Mouse (Mus musculus): Measurements from ENCODE around the gene Atp2a1. TPM values are rescaled to one million over a fixed set of nuclear protein-coding genes. Genes with fewer than 3 reads are reported as not detected.

Atp2a1 gene
- polyA plus RNA-seq (2014; fragmentation: Illumina TruSeq; extraction: RNeasy Lipid Tissue Mini Kit (QIAGEN cat#74804); ENCODE audit: low read depth, low replicate concordance), result 3.3 TPM

GRCm38 (mm10) chr7:126463004-126463403 lies at the start of gene Atp2a1:
Gene Atp2a1, minus strand, starts transcription at chr7:126463108.

GRCm38 (mm10) chr7:126503273-126503878 lies 40.5 kb upstream of the Atp2a1 start, which contains the start of gene Atxn2l:
Gene Atxn2l, minus strand, starts transcription at chr7:126503437.

GRCm38 (mm10) chr7:126487052-126487483 lies 24.2 kb upstream of the Atp2a1 start, which contains the start of gene Tufm:
Gene Tufm, plus strand, starts transcription at chr7:126487361.

GRCm38 (mm10) chr7:126474993-126475581 lies 12.2 kb upstream of the Atp2a1 start, which contains the start of gene Sh2b1:
Gene Sh2b1, minus strand, starts transcription at chr7:126475424.

GRCm38 (mm10) chr7:126428631-126429502 lies 34.0 kb downstream of the Atp2a1 start, which contains the start of gene Rabep2:
Gene Rabep2, plus strand, starts transcription at chr7:126428759.

GRCm38 (mm10) chr7:126414725-126415124 lies 48.2 kb downstream of the Atp2a1 start, which contains the start of gene Cd19:
Gene Cd19, minus strand, starts transcription at chr7:126414889.

GRCm38 (mm10) chr7:126396298-126397119 lies 66.4 kb downstream of the Atp2a1 start, which contains the start of gene Nfatc2ip:
Gene Nfatc2ip, minus strand, starts transcription at chr7:126396737.

Other genes starting within 250 kb of the Atp2a1 start
- 47.9 TPM for gene Sbk1, start 190.5 kb downstream of the Atp2a1 start, polyA plus RNA-seq (2014; fragmentation: Illumina TruSeq; extraction: RNeasy Lipid Tissue Mini Kit (QIAGEN cat#74804); ENCODE audit: low read depth, low replicate concordance)
- 0.47 TPM for gene Lat, start 93.5 kb downstream of the Atp2a1 start, polyA plus RNA-seq (2014; fragmentation: Illumina TruSeq; extraction: RNeasy Lipid Tissue Mini Kit (QIAGEN cat#74804); ENCODE audit: low read depth, low replicate concordance)
- gene Spns1, start 85.7 kb downstream of the Atp2a1 start, polyA plus RNA-seq (2014; fragmentation: Illumina TruSeq; extraction: RNeasy Lipid Tissue Mini Kit (QIAGEN cat#74804); ENCODE audit: low read depth, low replicate concordance), result 28.9 TPM
- gene Nfatc2ip, start 66.4 kb downstream of the Atp2a1 start, polyA plus RNA-seq (2014; fragmentation: Illumina TruSeq; extraction: RNeasy Lipid Tissue Mini Kit (QIAGEN cat#74804); ENCODE audit: low read depth, low replicate concordance), result 4.7 TPM
- 0.92 TPM for gene Cd19, start 48.2 kb downstream of the Atp2a1 start, polyA plus RNA-seq (2014; fragmentation: Illumina TruSeq; extraction: RNeasy Lipid Tissue Mini Kit (QIAGEN cat#74804); ENCODE audit: low read depth, low replicate concordance)
- 9.6 TPM for gene Rabep2, start 34.3 kb downstream of the Atp2a1 start, polyA plus RNA-seq (2014; fragmentation: Illumina TruSeq; extraction: RNeasy Lipid Tissue Mini Kit (QIAGEN cat#74804); ENCODE audit: low read depth, low replicate concordance)
- 53.5 TPM for gene Sh2b1, start 12.3 kb upstream of the Atp2a1 start, polyA plus RNA-seq (2014; fragmentation: Illumina TruSeq; extraction: RNeasy Lipid Tissue Mini Kit (QIAGEN cat#74804); ENCODE audit: low read depth, low replicate concordance)
- 283 TPM for gene Tufm, start 24.3 kb upstream of the Atp2a1 start, polyA plus RNA-seq (2014; fragmentation: Illumina TruSeq; extraction: RNeasy Lipid Tissue Mini Kit (QIAGEN cat#74804); ENCODE audit: low read depth, low replicate concordance)
- 50.3 TPM for gene Atxn2l, start 40.3 kb upstream of the Atp2a1 start, polyA plus RNA-seq (2014; fragmentation: Illumina TruSeq; extraction: RNeasy Lipid Tissue Mini Kit (QIAGEN cat#74804); ENCODE audit: low read depth, low replicate concordance)
- gene Eif3c, start 103.3 kb upstream of the Atp2a1 start, polyA plus RNA-seq (2014; fragmentation: Illumina TruSeq; extraction: RNeasy Lipid Tissue Mini Kit (QIAGEN cat#74804); ENCODE audit: low read depth, low replicate concordance), result 108 TPM
- 0.60 TPM for gene Apobr, start 121.8 kb upstream of the Atp2a1 start, polyA plus RNA-seq (2014; fragmentation: Illumina TruSeq; extraction: RNeasy Lipid Tissue Mini Kit (QIAGEN cat#74804); ENCODE audit: low read depth, low replicate concordance)
- gene Cln3, start 122.7 kb upstream of the Atp2a1 start, polyA plus RNA-seq (2014; fragmentation: Illumina TruSeq; extraction: RNeasy Lipid Tissue Mini Kit (QIAGEN cat#74804); ENCODE audit: low read depth, low replicate concordance), result 10.3 TPM
- not detected for gene Il27, start 131.8 kb upstream of the Atp2a1 start, polyA plus RNA-seq (2014; fragmentation: Illumina TruSeq; extraction: RNeasy Lipid Tissue Mini Kit (QIAGEN cat#74804); ENCODE audit: low read depth, low replicate concordance)
- 21.1 TPM for gene Nupr1, start 167.8 kb upstream of the Atp2a1 start, polyA plus RNA-seq (2014; fragmentation: Illumina TruSeq; extraction: RNeasy Lipid Tissue Mini Kit (QIAGEN cat#74804); ENCODE audit: low read depth, low replicate concordance)
- gene Sgf29, start 186.2 kb upstream of the Atp2a1 start, polyA plus RNA-seq (2014; fragmentation: Illumina TruSeq; extraction: RNeasy Lipid Tissue Mini Kit (QIAGEN cat#74804); ENCODE audit: low read depth, low replicate concordance), result 17.1 TPM
- gene Sult1a1, start 213.3 kb upstream of the Atp2a1 start, polyA plus RNA-seq (2014; fragmentation: Illumina TruSeq; extraction: RNeasy Lipid Tissue Mini Kit (QIAGEN cat#74804); ENCODE audit: low read depth, low replicate concordance), result 66.1 TPM
- gene Bola2, start 232.3 kb upstream of the Atp2a1 start, polyA plus RNA-seq (2014; fragmentation: Illumina TruSeq; extraction: RNeasy Lipid Tissue Mini Kit (QIAGEN cat#74804); ENCODE audit: low read depth, low replicate concordance), result 24.6 TPM
- gene Slx1b, start 232.7 kb upstream of the Atp2a1 start, polyA plus RNA-seq (2014; fragmentation: Illumina TruSeq; extraction: RNeasy Lipid Tissue Mini Kit (QIAGEN cat#74804); ENCODE audit: low read depth, low replicate concordance), result 4.7 TPM
- gene Coro1a, start 244.7 kb upstream of the Atp2a1 start, polyA plus RNA-seq (2014; fragmentation: Illumina TruSeq; extraction: RNeasy Lipid Tissue Mini Kit (QIAGEN cat#74804); ENCODE audit: low read depth, low replicate concordance), result 8.3 TPM

All from heart, adult 10 weeks (tissue).